Mouse (Mus musculus) heart, adult 11 months (tissue): ENCODE measurements at regions not wholly inside any gene's neighbourhood (a gene's known extent, or its start where the extent isn't known, plus 50 kb on each side); places are given as distances from the start of the nearest gene placed in this dataset.
A peak's percentile ranks its signal among the peaks of the same experiment; 100 is the strongest.

ENCODE experiments used
- DNase-seq: peaks from one replicate; pipeline ENCODE4 v3.0.0; 2022

- DNase-seq = no peak
These were observed 53.2 kb upstream of the Osbpl3 start for GRCm38 (mm10) chr6:50509207-50509606.

GRCm38 (mm10) chr6:50507466-50507865 lies 51.5 kb upstream of the Osbpl3 start:
- DNase-seq = peak; percentile 9
